Mouse (Mus musculus) cerebellum, adult 2 months (tissue): ENCODE measurements at regions not wholly inside any gene's neighbourhood (a gene's known extent, or its start where the extent isn't known, plus 50 kb on each side); places are given as distances from the start of the nearest gene placed in this dataset.

Source experiments
- CTCF ChIP-seq: fragments of 200-500 bp; IDR thresholded peaks from 2 replicates; pipeline ENCODE4 v1.5.1; 2011; ENCODE audit warnings: low read depth, mild to moderate bottlenecking, control low read depth, low read length, moderate library complexity, borderline replicate concordance; ENCODE audit not compliant: insufficient read depth
- POLR2A ChIP-seq: fragments of 200-500 bp; IDR thresholded peaks from 2 replicates; pipeline ENCODE4 v1.6.1; 2011; ENCODE audit warnings: low read length, control low read depth, borderline replicate concordance; ENCODE audit not compliant: insufficient read depth

DNA sequence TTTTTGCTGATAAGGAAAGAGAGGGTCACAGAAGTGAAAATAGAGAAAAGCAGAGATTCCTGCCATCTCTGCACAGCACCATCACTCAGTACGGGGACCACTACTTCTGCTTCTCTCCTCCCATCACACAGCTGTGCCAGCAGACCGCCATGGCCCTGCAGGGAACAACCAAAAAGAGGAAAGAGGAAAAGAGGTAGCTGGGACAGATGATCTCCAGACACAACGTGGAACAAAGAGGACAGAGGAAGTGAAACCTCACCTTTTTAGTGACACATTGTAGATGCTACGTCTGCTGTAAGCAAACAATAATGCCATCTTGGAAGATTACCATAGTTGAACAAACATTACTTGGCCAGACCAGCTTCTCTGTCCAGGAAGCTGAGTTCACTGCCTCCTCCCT is 230.1 kb downstream of the Sec61b start:
- no peak for TF ChIP-seq CTCF
- no peak for TF ChIP-seq POLR2A
